In the genomic region with DNA sequence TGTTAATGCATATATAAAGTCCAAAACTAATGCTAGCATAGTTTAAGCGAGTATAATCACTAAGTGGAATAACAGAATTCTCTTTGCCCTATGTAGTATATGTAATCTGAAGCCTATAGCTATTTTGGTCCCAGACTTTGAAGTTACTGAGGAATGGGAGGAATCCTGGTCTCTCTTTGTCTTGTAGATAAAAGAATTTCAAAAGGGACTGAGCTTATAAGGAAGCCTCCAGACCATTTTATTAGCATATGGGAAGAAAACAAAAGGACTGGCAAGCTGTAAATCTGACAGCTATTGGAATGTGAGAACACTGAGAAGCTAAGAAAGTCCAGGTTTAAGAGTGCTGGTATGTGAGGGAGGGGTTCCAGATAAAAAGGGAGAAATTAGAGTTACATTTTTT, we compare ENCODE assay signal across 27 mouse cellular contexts.
DNase-seq lines count a peak whose midpoint lies in the region; ATAC-seq and TF ChIP-seq lines count a peak whose summit lies in the region.
"Had no signal": no experiment of that assay in that cellular context is flagged by ENCODE, and none has a peak within 500 bp of the region (broad histone marks: within the 10 kb centered on the region; RNA-seq: fewer than 3 reads in every experiment).

No protein-coding gene starts in this region.

- H3K27ac ChIP-seq in kidney, postnatal 0 days: no peak overlapping the region
- no peak overlapping the region for H3K27ac ChIP-seq in hindbrain, embryonic 14.5 days
- H3K27ac ChIP-seq: embryonic facial prominence, embryonic 10.5 days; embryonic facial prominence, embryonic 13.5 days; forebrain, embryonic 12.5 days; forebrain, embryonic 15.5 days; heart, adult 2 months; heart, embryonic 10.5 days; heart, embryonic 13.5 days; hindbrain, embryonic 15.5 days had no signal

- no peak overlapping the region for H3K9ac ChIP-seq in kidney, postnatal 0 days (ENCODE audit: low read depth, low read length)
- H3K9ac ChIP-seq in hindbrain, embryonic 14.5 days: no peak overlapping the region
- H3K9ac ChIP-seq: embryonic facial prominence, embryonic 13.5 days; forebrain, embryonic 12.5 days; forebrain, embryonic 15.5 days; heart, embryonic 13.5 days; hindbrain, embryonic 15.5 days had no signal

- no peaks in the 10 kb centered on the region for H3K27me3 ChIP-seq in kidney, postnatal 0 days (ENCODE audit: insufficient read depth, low read length)
- H3K27me3 ChIP-seq in hindbrain, embryonic 14.5 days (ENCODE audit: control insufficient read depth, insufficient read depth, low read length): no peaks in the 10 kb centered on the region
- H3K27me3 ChIP-seq: embryonic facial prominence, embryonic 13.5 days; forebrain, embryonic 12.5 days; forebrain, embryonic 15.5 days; heart, embryonic 13.5 days; hindbrain, embryonic 15.5 days had no signal

- H3K4me2 ChIP-seq in kidney, postnatal 0 days (ENCODE audit: low read length): no peak overlapping the region
- no peak overlapping the region for H3K4me2 ChIP-seq in hindbrain, embryonic 14.5 days (replicated peaks)
- H3K4me2 ChIP-seq: embryonic facial prominence, embryonic 13.5 days; forebrain, embryonic 12.5 days; forebrain, embryonic 15.5 days; heart, embryonic 13.5 days; hindbrain, embryonic 15.5 days had no signal

- TF ChIP-seq CTCF in kidney, postnatal 0 days (IDR thresholded peaks at IDR 0.05; ENCODE audit: low read depth): no peak
- no peak for TF ChIP-seq CTCF in brain, embryonic 14.5 days (IDR thresholded peaks at IDR 0.05; ENCODE audit: borderline replicate concordance, extremely low read depth, insufficient read depth, insufficient read length)

- TF ChIP-seq POLR2A in brain, embryonic 14.5 days (IDR thresholded peaks at IDR 0.05; ENCODE audit: borderline replicate concordance, extremely low read depth, insufficient read depth, insufficient read length, poor library complexity, severe bottlenecking): no peak

- 28% methylated on average over 1 of the region's 1 CpGs for WGBS in kidney, postnatal 0 days
- WGBS in hindbrain, embryonic 14.5 days: 15% methylated on average over 1 of the region's 1 CpGs

- no peak for ATAC-seq in kidney, postnatal 0 days (replicated peaks; ENCODE audit: low FRiP score, low read depth)
- ATAC-seq in hindbrain, embryonic 14.5 days (ENCODE audit: low FRiP score): no peak
- ATAC-seq: CD4-positive, CD25-positive, alpha-beta regulatory T cell, adult 4 months; forebrain, embryonic 15.5 days; intestine, postnatal 0 days had no signal

- no peaks in the 10 kb centered on the region for H3K4me1 ChIP-seq in kidney, postnatal 0 days (replicated peaks; ENCODE audit: insufficient read depth, low read length)
- H3K4me1 ChIP-seq in hindbrain, embryonic 14.5 days (replicated peaks; ENCODE audit: control insufficient read depth, insufficient read depth, low read length): no peaks in the 10 kb centered on the region
- H3K4me1 ChIP-seq: embryonic facial prominence, embryonic 10.5 days; embryonic facial prominence, embryonic 13.5 days; forebrain, embryonic 12.5 days; forebrain, embryonic 15.5 days; heart, embryonic 10.5 days; heart, embryonic 13.5 days; hindbrain, embryonic 15.5 days had no signal

- no peak overlapping the region for H3K4me3 ChIP-seq in kidney, postnatal 0 days (replicated peaks; ENCODE audit: low read depth, low read length)
- no peak overlapping the region for H3K4me3 ChIP-seq in hindbrain, embryonic 14.5 days (replicated peaks; ENCODE audit: low read length)
- H3K4me3 ChIP-seq: embryonic facial prominence, embryonic 10.5 days; embryonic facial prominence, embryonic 13.5 days; erythroblast, embryonic 14.5 days; forebrain, embryonic 12.5 days; forebrain, embryonic 15.5 days; heart, adult 2 months; heart, embryonic 10.5 days; heart, embryonic 13.5 days; hindbrain, embryonic 15.5 days had no signal

- no peaks in the 10 kb centered on the region for H3K9me3 ChIP-seq in kidney, postnatal 0 days (replicated peaks; ENCODE audit: low read length)
- H3K9me3 ChIP-seq in hindbrain, embryonic 14.5 days (ENCODE audit: control insufficient read depth, low read length): no peaks in the 10 kb centered on the region
- H3K9me3 ChIP-seq: embryonic facial prominence, embryonic 10.5 days; embryonic facial prominence, embryonic 13.5 days; forebrain, embryonic 12.5 days; forebrain, embryonic 15.5 days; G1E; heart, embryonic 10.5 days; hindbrain, embryonic 15.5 days had no signal

- no peaks in the 10 kb centered on the region for H3K36me3 ChIP-seq in kidney, postnatal 0 days (ENCODE audit: insufficient read depth, low read length)
- no peaks in the 10 kb centered on the region for H3K36me3 ChIP-seq in hindbrain, embryonic 14.5 days (replicated peaks; ENCODE audit: control insufficient read depth, insufficient read depth)
- H3K36me3 ChIP-seq: embryonic facial prominence, embryonic 10.5 days; embryonic facial prominence, embryonic 13.5 days; forebrain, embryonic 12.5 days; forebrain, embryonic 15.5 days; G1E; heart, embryonic 10.5 days; heart, embryonic 13.5 days; hindbrain, embryonic 15.5 days had no signal

- DNase-seq in kidney, postnatal 0 days (ENCODE audit: low spot score): peak; percentile 0
- no peak for DNase-seq in kidney, adult 18-20 months
- peak; percentile 93 for DNase-seq in R1 (ENCODE audit: low read depth, low spot score)
- peak; percentile 0 for DNase-seq in brain, embryonic 14.5 days (ENCODE audit: low read depth)
- DNase-seq in adrenal gland, postnatal 10 days: no peak
- no peak for DNase-seq in hindbrain, embryonic 14.5 days (ENCODE audit: low spot score)
- DNase-seq in ovary, adult 18-20 months (ENCODE audit: low spot score): no peak
- DNase-seq: adrenal gland, adult 2 months; adrenal gland, postnatal 25 days; cerebellum, adult 18-20 months; cerebellum, adult 9-10 months; cerebellum, postnatal 14 days; gastrocnemius, postnatal 25 days; heart, adult 2 months; heart, postnatal 14 days; heart, postnatal 4 days had no signal

Comparison
In these comparisons a context has a peak if more than half of its experiments do, and no peak if none do; other contexts are left out.
1. DNase-seq: peak in kidney, postnatal 0 days (single experiment), R1 (single experiment) and brain, embryonic 14.5 days (single experiment); none in kidney, adult 18-20 months (single experiment), adrenal gland, postnatal 10 days (single experiment), hindbrain, embryonic 14.5 days (single experiment) and ovary, adult 18-20 months (single experiment).